Mouse (Mus musculus) thymus, adult 2 months (tissue): ENCODE data around the gene Ovol2.

ENCODE experiments used
- CTCF ChIP-seq: fragments of 200-500 bp; IDR thresholded peaks from 2 replicates; pipeline ENCODE4 v1.5.1; 2012; ENCODE audit warnings: mild to moderate bottlenecking, control low read depth, low read length, moderate library complexity, borderline replicate concordance; ENCODE audit not compliant: control insufficient read depth, poor library complexity, insufficient read depth; ENCODE audit errors: extremely low read depth
- POLR2A ChIP-seq: fragments of 200-500 bp; IDR thresholded peaks from 2 replicates; pipeline ENCODE4 v1.6.1; 2012; ENCODE audit warnings: mild to moderate bottlenecking, low read length, control low read depth, moderate library complexity; ENCODE audit not compliant: control insufficient read depth, poor library complexity, insufficient read depth; ENCODE audit errors: extremely low read depth

DNA sequence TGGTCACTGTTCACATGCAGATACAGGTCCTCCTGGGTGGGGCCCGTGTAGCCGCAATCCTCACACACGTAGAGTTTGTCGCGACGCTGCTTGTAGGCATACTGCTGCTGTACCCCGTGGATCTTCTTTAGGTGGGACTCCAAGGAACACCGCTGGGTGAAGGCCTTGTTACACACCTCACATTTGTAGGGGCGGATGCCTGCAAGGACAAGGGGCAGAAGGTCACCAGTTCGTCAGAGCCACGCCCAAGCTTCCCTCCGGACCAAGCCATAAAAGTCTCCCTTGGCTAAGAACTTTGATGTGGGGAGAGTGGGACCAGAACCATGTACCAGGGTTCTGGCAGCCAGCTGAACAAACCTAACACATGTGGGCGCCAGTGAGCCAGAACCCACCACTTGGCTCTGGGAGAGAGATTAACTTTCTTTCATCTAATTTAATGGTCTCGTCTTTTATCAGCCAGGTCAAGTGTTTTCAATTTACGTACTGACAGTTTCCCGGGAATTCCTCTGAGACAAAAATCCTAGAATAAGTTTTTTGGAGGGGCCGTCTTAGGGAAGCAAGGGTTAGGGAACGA is 26.1 kb downstream of the Ovol2 start:
- no peak for TF ChIP-seq POLR2A
- TF ChIP-seq CTCF: no peak
